Mouse (Mus musculus) MEL-GATA-1-ER (cell line): ENCODE measurements around the gene Auh.

Experiments
- DNase-seq: peaks from one replicate; pipeline ENCODE4 v3.0.0-alpha.2; 2012; ENCODE audit warnings: low read depth; ENCODE audit errors: extremely low read depth

The Auh gene

GRCm38 (mm10) chr13:52843536-52844178, 85.8 kb downstream of the Auh start:
- no peak for DNase-seq

- DNase-seq = no peak
These were observed 93.2 kb downstream of the Auh start for GRCm38 (mm10) chr13:52836231-52836630.

- DNase-seq = no peak
These were observed 94.9 kb downstream of the Auh start for GRCm38 (mm10) chr13:52834591-52834990.

- DNase-seq = no peak
These were observed 95.7 kb downstream of the Auh start for GRCm38 (mm10) chr13:52833748-52834147.

GRCm38 (mm10) chr13:52833220-52833619, 96.3 kb downstream of the Auh start:
- no peak for DNase-seq

- no peak for DNase-seq
These were observed 96.9 kb downstream of the Auh start for GRCm38 (mm10) chr13:52832481-52833170.

GRCm38 (mm10) chr13:52831037-52831757, 98.3 kb downstream of the Auh start:
- DNase-seq = no peak

- DNase-seq = no peak
These were observed 100.4 kb downstream of the Auh start for GRCm38 (mm10) chr13:52828946-52829523.

GRCm38 (mm10) chr13:52828217-52828616, 101.3 kb downstream of the Auh start:
- DNase-seq = no peak

GRCm38 (mm10) chr13:52826666-52827065, 102.8 kb downstream of the Auh start:
- no peak for DNase-seq

GRCm38 (mm10) chr13:52824754-52825153, 104.7 kb downstream of the Auh start:
- no peak for DNase-seq

- DNase-seq = no peak
These were observed 107.0 kb downstream of the Auh start for GRCm38 (mm10) chr13:52822165-52823149.

- no peak for DNase-seq
These were observed 107.9 kb downstream of the Auh start for GRCm38 (mm10) chr13:52821571-52821970.

- no peak for DNase-seq
These were observed 109.6 kb downstream of the Auh start for GRCm38 (mm10) chr13:52819901-52820300.

GRCm38 (mm10) chr13:52818760-52819159, 110.7 kb downstream of the Auh start:
- DNase-seq = no peak

- no peak for DNase-seq
These were observed 111.4 kb downstream of the Auh start for GRCm38 (mm10) chr13:52817991-52818491.

GRCm38 (mm10) chr13:52813750-52814149, 115.7 kb downstream of the Auh start:
- no peak for DNase-seq

GRCm38 (mm10) chr13:52812549-52813515, 116.6 kb downstream of the Auh start:
- no peak for DNase-seq

- DNase-seq = no peak
These were observed 121.8 kb downstream of the Auh start for GRCm38 (mm10) chr13:52807722-52808121.
